Mouse (Mus musculus) liver, adult 2 months (tissue): Measurements from ENCODE around the gene Ccdc170. TPM values are rescaled to one million over a fixed set of nuclear protein-coding genes. Genes with fewer than 3 reads are reported as not detected.

Source experiments
- DNase-seq: peaks from one replicate; pipeline ENCODE4 v3.0.0-alpha.2; 2011; ENCODE audit warnings: low read depth, low spot score; ENCODE audit errors: extremely low read depth
- H3K27ac ChIP-seq: fragments of 200-500 bp; replicated peaks from 2 replicates; pipeline ENCODE4 v1.5.1; 2012; ENCODE audit warnings: low read depth, mild to moderate bottlenecking, control low read depth, inconsistent platforms, low read length; ENCODE audit not compliant: insufficient read depth
- H3K27me3 ChIP-seq: fragments of 200-500 bp; 2 replicates; pipeline ENCODE4 v1.6.1; 2012; ENCODE audit warnings: mild to moderate bottlenecking, moderate library complexity, low read length, inconsistent platforms; ENCODE audit not compliant: control insufficient read depth, insufficient read depth
- H3K36me3 ChIP-seq: fragments of 200-500 bp; 2 replicates; pipeline ENCODE4 v1.6.1; 2012; ENCODE audit warnings: low read length, inconsistent platforms; ENCODE audit not compliant: control insufficient read depth, insufficient read depth
- H3K4me1 ChIP-seq: fragments of 200-500 bp; 2 replicates; pipeline ENCODE4 v1.6.1; 2011; ENCODE audit warnings: low read length; ENCODE audit not compliant: control insufficient read depth, insufficient read depth
- H3K4me3 ChIP-seq: fragments of 200-500 bp; 2 replicates; pipeline ENCODE4 v1.5.1; 2011; ENCODE audit warnings: low read depth, mild to moderate bottlenecking, control low read depth, low read length, moderate library complexity; ENCODE audit not compliant: insufficient read depth
- H3K79me2 ChIP-seq: fragments of 200-500 bp; 2 replicates; pipeline ENCODE4 v1.6.1; 2012; ENCODE audit warnings: inconsistent platforms, mild to moderate bottlenecking, low read length, moderate library complexity; ENCODE audit not compliant: control insufficient read depth, insufficient read depth
- H3K9ac ChIP-seq: fragments of 200-500 bp; 2 replicates; pipeline ENCODE4 v1.6.1; 2012; ENCODE audit warnings: low read depth, mild to moderate bottlenecking, control low read depth, inconsistent platforms, low read length
- CTCF ChIP-seq: fragments of 200-500 bp; IDR thresholded peaks from 2 replicates; pipeline ENCODE4 v1.5.1; 2011; ENCODE audit warnings: low read depth, low read length, control low read depth
- POLR2A ChIP-seq: fragments of 200-500 bp; IDR thresholded peaks from 2 replicates; pipeline ENCODE4 v1.6.1; 2011; ENCODE audit warnings: low read length, control low read depth; ENCODE audit not compliant: insufficient read depth; ENCODE audit errors: extremely low read depth
- WGBS: fragments of 180-500 bp; shearing (Covaris S2); methylation state at CpG from one replicate; pipeline ENCODE4 v1.1.7; 2018; 5-methylcytosine and 5-hydroxymethylcytosine counted together
- polyA plus RNA-seq: library from polyadenylated mRNA; depleted of rRNA; stranded (reverse); fragments of >200 nt; gene quantifications from 2 replicates; pipeline ENCODE4 v1.2.3, GENCODE M21; 2012; rRNA removed
- total RNA-seq: library from RNA; depleted of rRNA; stranded (reverse); fragments of >200 nt; gene quantifications from 2 replicates; pipeline ENCODE4 v1.2.3, GENCODE M21; 2014; rRNA removed

Gene Ccdc170
- total and polyA plus RNA-seq, 2 experiments: not detected

GRCm38 (mm10) chr10:4602466-4602865 is 120.2 kb downstream of the Ccdc170 start:
- WGBS: 94% methylated on average over 4 of the region's 4 CpGs
- no peak for DNase-seq

GRCm38 (mm10) chr10:4604527-4605209 is 122.4 kb downstream of the Ccdc170 start:
- Histone ChIP-seq H3K27ac (peak overlapping the region; percentile 96), H3K36me3 (no peaks in the 10 kb centered on the region), H3K9ac (peak overlapping the region; percentile 59), H3K4me1 (peaks cover 15% of the 10 kb centered on the region), H3K4me3 (no peak overlapping the region), H3K27me3 (no peaks in the 10 kb centered on the region), H3K79me2 (no peaks in the 10 kb centered on the region)
- peak; percentile 97 for DNase-seq
- TF ChIP-seq POLR2A (no peak), CTCF (no peak)
- 23% methylated on average over 4 of the region's 4 CpGs for WGBS

More at GRCm38 (mm10) chr10:4602466-4602865, 120.2 kb downstream of the Ccdc170 start:
- no peak overlapping the region for H3K4me3 ChIP-seq
- H3K9ac ChIP-seq: no peak overlapping the region
- H3K4me1 ChIP-seq: peaks cover 16% of the 10 kb centered on the region
- no peaks in the 10 kb centered on the region for H3K36me3 ChIP-seq
- TF ChIP-seq CTCF: no peak
- TF ChIP-seq POLR2A: no peak
- H3K27ac ChIP-seq: no peak overlapping the region
- H3K27me3 ChIP-seq: no peaks in the 10 kb centered on the region
- H3K79me2 ChIP-seq: no peaks in the 10 kb centered on the region

- no peak overlapping the region for H3K9ac ChIP-seq
- WGBS: 82% methylated on average over 2 of the region's 2 CpGs
- H3K27me3 ChIP-seq: no peaks in the 10 kb centered on the region
- no peak overlapping the region for H3K27ac ChIP-seq
- no peaks in the 10 kb centered on the region for H3K36me3 ChIP-seq
- peaks cover 7% of the 10 kb centered on the region; the same call in 1 of the 2 replicates for H3K4me1 ChIP-seq
- TF ChIP-seq POLR2A (no peak), CTCF (no peak)
- H3K4me3 ChIP-seq: no peak overlapping the region
- peaks cover 7% of the 10 kb centered on the region; the same call in 1 of the 2 replicates for H3K79me2 ChIP-seq
- DNase-seq: no peak
Observed at GRCm38 (mm10) chr10:4610234-4610633, 127.9 kb downstream of the Ccdc170 start.

- no peaks in the 10 kb centered on the region for H3K27me3 ChIP-seq
- H3K4me3 ChIP-seq: peak within 1 kb of the TSS; percentile 47
- H3K79me2 ChIP-seq: peaks cover 7% of the 10 kb centered on the region; the same call in 1 of the 2 replicates
- peak; percentile 69 for DNase-seq
- H3K4me1 ChIP-seq: no peaks in the 10 kb centered on the region; the same call in 1 of the 2 replicates
- 5% methylated on average over 13 of the region's 13 CpGs for WGBS
- H3K9ac ChIP-seq: peak within 1 kb of the TSS; percentile 78
- TF ChIP-seq CTCF (0 out of 2 replicates have a peak, but pooled peaks have one; percentile 7), POLR2A (no peak)
- H3K27ac ChIP-seq: peak within 1 kb of the TSS; percentile 91
- no peaks in the 10 kb centered on the region for H3K36me3 ChIP-seq
Observed at GRCm38 (mm10) chr10:4611386-4612155, 129.3 kb downstream of the Ccdc170 start, which contains the start of gene Esr1. Gene Esr1, plus strand, starts transcription at chr10:4611593.

Other genes starting within 250 kb of the Ccdc170 start
- gene Akap12, start 216.1 kb upstream of the Ccdc170 start, total RNA-seq: 1.7 and 2.3 TPM in 2 replicates
- 0.37 and 0.57 TPM in 2 replicates for gene Akap12, start 216.1 kb upstream of the Ccdc170 start, polyA plus RNA-seq
- gene Zbtb2, start 94.4 kb upstream of the Ccdc170 start, total RNA-seq: 2.4 and 3.0 TPM in 2 replicates
- gene Zbtb2, start 94.4 kb upstream of the Ccdc170 start, polyA plus RNA-seq: 2.5 and 3.4 TPM in 2 replicates
- 35.2 and 43.1 TPM in 2 replicates for gene Rmnd1, start 50.1 kb upstream of the Ccdc170 start, total RNA-seq
- gene Rmnd1, start 50.1 kb upstream of the Ccdc170 start, polyA plus RNA-seq: 33.7 and 35.7 TPM in 2 replicates
- 8.1 and 9.9 TPM in 2 replicates for gene Armt1, start 50.0 kb upstream of the Ccdc170 start, total RNA-seq
- gene Armt1, start 50.0 kb upstream of the Ccdc170 start, polyA plus RNA-seq: 6.0 and 9.0 TPM in 2 replicates
- 30.3 and 36.3 TPM in 2 replicates for gene Esr1, start 129.1 kb downstream of the Ccdc170 start, total RNA-seq
- gene Esr1, start 129.1 kb downstream of the Ccdc170 start, polyA plus RNA-seq: 12.2 and 18.8 TPM in 2 replicates